Mouse (Mus musculus) midbrain, embryonic 13.5 days (tissue): ENCODE data around the gene Cggbp1. TPM values are rescaled to one million over a fixed set of nuclear protein-coding genes. Genes with fewer than 3 reads are reported as not detected.
"Not testable (repeated sequence)": the region's sequence is repeated elsewhere in the genome, so short reads cannot be mapped to it uniquely, and the experiment has no call there.

Experiments
- ATAC-seq: fragments of 200-750 bp; cut with Nextera tagmentation; 2 replicates; pipeline ENCODE4 v1.8.0; 2017; ENCODE audit warnings: mild to moderate bottlenecking, moderate TSS enrichment, moderate library complexity
- H3K27ac ChIP-seq: fragments of 300-500 bp; sonication (generic); 2 replicates; pipeline ENCODE4 v1.5.1; 2015; ENCODE audit warnings: inconsistent platforms, mild to moderate bottlenecking, moderate library complexity
- H3K27me3 ChIP-seq: fragments of 300-500 bp; sonication (generic); 2 replicates; pipeline ENCODE4 v1.6.1; 2015; ENCODE audit warnings: mild to moderate bottlenecking, inconsistent platforms
- H3K36me3 ChIP-seq: fragments of 300-500 bp; sonication (generic); 2 replicates; pipeline ENCODE4 v1.6.1; 2015; ENCODE audit warnings: mild to moderate bottlenecking, inconsistent platforms
- H3K4me1 ChIP-seq: fragments of 300-500 bp; sonication (generic); replicated peaks from 2 replicates; pipeline ENCODE4 v1.6.1; 2015; ENCODE audit warnings: inconsistent platforms
- H3K4me2 ChIP-seq: fragments of 300-500 bp; sonication (generic); replicated peaks from 2 replicates; pipeline ENCODE4 v1.6.1; 2015; ENCODE audit warnings: moderate library complexity, mild to moderate bottlenecking, inconsistent platforms
- H3K4me3 ChIP-seq: fragments of 300-500 bp; sonication (generic); replicated peaks from 2 replicates; pipeline ENCODE4 v1.5.1; 2015; ENCODE audit warnings: mild to moderate bottlenecking, inconsistent platforms
- H3K9ac ChIP-seq: fragments of 300-500 bp; sonication (generic); replicated peaks from 2 replicates; pipeline ENCODE4 v1.6.1; 2015; ENCODE audit warnings: mild to moderate bottlenecking, inconsistent platforms
- H3K9me3 ChIP-seq: fragments of 300-500 bp; sonication (generic); 2 replicates; pipeline ENCODE4 v1.6.1; 2016; ENCODE audit warnings: mild to moderate bottlenecking, inconsistent platforms
- WGBS: fragments of 180-500 bp; shearing (Covaris S2); methylation state at CpG from one replicate; pipeline ENCODE4 v1.1.7; 2015; 5-methylcytosine and 5-hydroxymethylcytosine counted together
- polyA plus RNA-seq: library from polyadenylated mRNA; unstranded; fragments of >200 nt; fragmentation: Nextera tagmentation; extraction: Ambion mirVana; gene quantifications from 2 replicates; pipeline ENCODE4 v1.2.1, GENCODE M21; 2015

Cggbp1 gene
- polyA plus RNA-seq, 1 experiment from 2014 or later, result 78.9 TPM

DNA sequence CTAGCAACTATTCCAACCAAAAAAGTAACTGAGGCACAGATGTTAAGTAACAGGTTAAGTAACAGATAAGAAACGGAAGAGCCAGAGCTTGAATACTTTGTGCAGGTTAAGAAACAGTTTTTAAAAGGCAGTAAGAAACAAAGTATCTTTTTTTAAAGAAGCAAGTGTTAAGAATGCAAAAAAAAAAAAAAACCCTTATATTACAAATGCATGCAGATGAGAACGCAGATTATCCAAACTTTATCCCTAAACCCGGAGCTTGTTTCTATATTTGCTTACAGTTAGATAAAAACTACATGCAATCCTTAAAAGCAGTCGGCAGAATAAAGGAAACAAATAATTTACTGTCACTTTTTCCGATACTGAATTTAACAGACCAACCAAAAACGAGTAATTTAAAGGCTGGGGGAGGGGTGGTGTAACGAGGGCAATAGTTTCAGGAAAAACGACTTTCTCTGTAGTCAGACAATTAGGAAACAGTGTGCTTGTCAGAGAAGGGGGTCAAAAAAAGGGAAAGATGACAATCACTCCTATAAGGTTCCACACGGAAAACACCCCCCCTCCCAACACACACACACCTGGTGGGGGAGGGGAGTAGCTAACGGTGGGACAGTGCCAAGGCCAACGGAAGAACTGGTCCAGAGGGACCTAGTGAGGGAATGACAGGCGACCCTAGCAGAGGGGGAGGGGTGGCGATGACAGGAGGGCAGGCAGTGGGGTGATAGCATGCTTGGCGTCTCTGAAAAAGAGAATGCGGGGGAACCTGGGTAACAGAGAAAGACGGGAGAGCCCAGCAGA is 1.3 kb upstream of the Cggbp1 start:
- peaks cover 5% of the 10 kb centered on the region for H3K36me3 ChIP-seq
- H3K4me2 ChIP-seq, result peak overlapping the region; percentile 95
- ATAC-seq, result 0 out of 2 replicates have a peak, but pooled peaks have one; percentile 0
- H3K27me3 ChIP-seq, result no peaks in the 10 kb centered on the region
- peak overlapping the region; percentile 97 for H3K27ac ChIP-seq
- no peaks in the 10 kb centered on the region for H3K9me3 ChIP-seq
- WGBS, result 4% methylated on average over 16 of the region's 16 CpGs
- H3K4me3 ChIP-seq, result peak overlapping the region; percentile 98
- H3K4me1 ChIP-seq, result peaks cover 36% of the 10 kb centered on the region
- peak overlapping the region; percentile 85 for H3K9ac ChIP-seq

DNA sequence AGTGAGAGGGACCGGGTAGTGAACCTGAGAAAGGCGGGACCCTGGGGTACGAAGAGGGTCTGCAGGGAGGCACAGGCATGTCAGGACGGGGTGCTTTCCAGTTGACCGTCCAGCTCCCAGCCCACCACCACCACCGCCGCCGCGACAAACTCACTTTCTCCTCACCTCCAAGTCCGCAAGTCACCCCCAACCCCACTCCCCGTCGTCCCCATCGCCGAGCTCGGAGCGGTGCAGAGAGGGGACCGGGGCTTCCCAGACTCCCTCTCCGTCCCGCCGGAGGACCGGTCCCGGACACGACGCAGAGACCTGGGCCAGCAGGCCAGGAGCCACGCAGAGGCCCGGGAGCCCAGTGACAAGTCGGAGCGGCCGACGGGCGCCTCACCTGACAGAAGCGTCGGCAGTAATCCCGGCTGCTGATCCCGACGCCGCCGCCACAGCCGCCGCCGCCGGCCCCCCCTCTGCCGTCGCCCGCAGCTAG is 672 bp upstream of the Cggbp1 start:
- Histone ChIP-seq H3K27me3 (no peaks in the 10 kb centered on the region), H3K4me2 (peak overlapping the region; percentile 95), H3K4me3 (peak overlapping the region; percentile 98), H3K9me3 (no peaks in the 10 kb centered on the region), H3K4me1 (peaks cover 36% of the 10 kb centered on the region), H3K27ac (peak overlapping the region; percentile 97), H3K36me3 (peaks cover 12% of the 10 kb centered on the region), H3K9ac (peak overlapping the region; percentile 85)
- ATAC-seq, result peak; percentile 67
- WGBS, result 0% methylated on average over 41 of the region's 45 CpGs

- Histone ChIP-seq H3K4me3 (peak overlapping the region; percentile 98), H3K4me2 (peak overlapping the region; percentile 73), H3K36me3 (peaks cover 21% of the 10 kb centered on the region), H3K27ac (peak overlapping the region; percentile 97), H3K9ac (peak overlapping the region; percentile 91), H3K9me3 (no peaks in the 10 kb centered on the region), H3K27me3 (no peaks in the 10 kb centered on the region), H3K4me1 (peaks cover 36% of the 10 kb centered on the region)
- under 1% methylated on average over 35 of the region's 53 CpGs for WGBS
- ATAC-seq, result peak; percentile 5
Observed at GRCm38 (mm10) chr16:64852441-64852871, 660 bp downstream of the Cggbp1 start.

DNA sequence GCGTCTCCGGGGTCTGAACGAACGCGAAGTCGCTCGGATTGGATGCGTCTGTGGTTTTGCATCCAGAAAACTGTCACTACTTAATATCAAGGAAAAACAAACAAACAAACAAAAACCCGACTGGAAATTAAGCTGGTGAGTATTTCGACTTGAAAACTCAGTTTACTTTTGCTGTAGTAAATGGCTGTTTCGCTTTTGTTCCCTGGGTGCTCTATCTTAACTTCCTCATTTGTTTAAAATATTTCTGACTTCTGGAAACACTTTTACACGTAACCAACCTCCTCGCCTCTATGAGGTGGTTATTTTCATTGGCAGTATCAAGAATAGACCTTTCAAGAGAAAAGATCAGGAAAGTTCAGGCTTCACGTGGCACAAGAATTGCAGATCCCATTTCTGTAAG is 1.1 kb downstream of the Cggbp1 start:
- peak overlapping the region; percentile 97 for H3K27ac ChIP-seq
- H3K4me1 ChIP-seq, result peaks cover 36% of the 10 kb centered on the region
- H3K4me2 ChIP-seq, result peak overlapping the region; percentile 73
- peak overlapping the region; percentile 91 for H3K9ac ChIP-seq
- H3K36me3 ChIP-seq, result peaks cover 21% of the 10 kb centered on the region
- 9% methylated on average over 14 of the region's 14 CpGs for WGBS
- H3K27me3 ChIP-seq, result no peaks in the 10 kb centered on the region
- H3K4me3 ChIP-seq, result peak overlapping the region; percentile 98
- no peaks in the 10 kb centered on the region for H3K9me3 ChIP-seq
- ATAC-seq, result no peak

DNA sequence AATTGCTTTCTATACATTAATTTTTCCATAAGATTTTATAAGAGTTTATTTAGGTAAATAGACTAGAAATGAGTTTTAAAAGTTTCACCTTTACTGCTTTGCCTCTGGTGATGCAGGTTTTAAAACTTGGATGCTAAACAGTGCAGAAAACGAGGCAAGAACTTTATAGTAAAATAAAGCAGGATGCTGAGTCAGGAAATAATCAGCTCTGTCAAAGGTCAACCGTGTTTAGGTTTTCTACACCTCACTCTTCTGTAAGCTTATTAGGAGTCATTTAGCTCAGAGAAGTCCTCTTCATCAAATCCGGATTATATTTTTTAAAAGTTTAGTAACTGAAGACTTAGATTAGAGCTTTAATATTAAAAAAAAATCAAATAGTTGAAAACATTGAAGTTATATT is 5.2 kb downstream of the Cggbp1 start:
- H3K4me1 ChIP-seq, result peaks cover 23% of the 10 kb centered on the region
- no peak for ATAC-seq
- 93% methylated on average over 3 of the region's 3 CpGs for whole genome bisulfite sequencing
- no peak overlapping the region for H3K4me3 ChIP-seq
- H3K4me2 ChIP-seq, result no peak overlapping the region
- H3K9ac ChIP-seq, result no peak overlapping the region
- H3K27me3 ChIP-seq, result no peaks in the 10 kb centered on the region
- no peaks in the 10 kb centered on the region for H3K9me3 ChIP-seq
- peaks cover 21% of the 10 kb centered on the region for H3K36me3 ChIP-seq
- H3K27ac ChIP-seq, result no peak overlapping the region

DNA sequence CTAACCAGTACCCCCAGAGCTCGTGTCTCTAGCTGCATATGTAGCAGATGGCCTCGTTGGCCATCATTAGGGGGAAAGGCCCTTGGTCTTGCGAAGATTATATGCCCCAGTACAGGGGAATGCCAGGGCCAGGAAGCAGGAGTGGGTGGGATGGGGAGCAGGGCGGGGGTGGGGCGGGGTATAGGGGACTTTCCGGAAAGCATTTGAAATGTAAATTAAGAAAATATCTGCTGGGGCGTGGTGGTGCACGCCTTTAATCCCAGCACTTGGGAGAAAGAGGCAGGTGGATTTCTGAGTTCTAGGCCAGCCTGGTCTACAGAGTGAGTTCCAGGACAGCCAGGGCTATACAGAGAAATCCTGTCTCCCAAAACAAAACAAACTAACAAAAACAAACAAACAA is 14.0 kb downstream of the Cggbp1 start:
- H3K9ac ChIP-seq, H3K27ac ChIP-seq, H3K4me1 ChIP-seq, H3K27me3 ChIP-seq, H3K4me3 ChIP-seq, H3K36me3 ChIP-seq, ATAC-seq, H3K4me2 ChIP-seq, H3K9me3 ChIP-seq: not testable (repeated sequence)
- 87% methylated on average over 8 of the region's 8 CpGs for WGBS

DNA sequence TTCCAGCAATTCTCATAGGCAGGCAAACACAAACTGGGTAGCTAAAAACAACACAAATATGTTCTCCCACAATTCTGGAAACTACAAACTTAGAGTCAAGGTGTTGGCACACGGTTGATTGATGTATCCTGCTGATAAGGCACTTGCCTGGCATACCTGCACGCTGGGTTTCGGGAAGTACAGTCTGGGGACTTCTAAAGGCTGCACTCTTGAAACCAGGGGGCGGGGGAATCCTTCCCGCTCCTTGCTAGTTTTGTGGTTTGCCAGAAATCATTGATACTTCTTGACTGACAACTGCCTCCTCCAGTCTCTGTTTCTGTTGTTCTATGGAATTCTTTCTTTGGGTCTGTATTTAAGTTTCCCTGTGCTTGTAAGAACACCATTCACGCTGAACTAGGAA is 16.8 kb downstream of the Cggbp1 start:
- no peak for ATAC-seq
- Histone ChIP-seq H3K4me1 (no peaks in the 10 kb centered on the region; the same call in none of the 2 replicates), H3K9ac (no peak overlapping the region), H3K27ac (no peak overlapping the region), H3K4me3 (no peak overlapping the region), H3K36me3 (no peaks in the 10 kb centered on the region), H3K4me2 (no peak overlapping the region), H3K27me3 (no peaks in the 10 kb centered on the region), H3K9me3 (no peaks in the 10 kb centered on the region)
- WGBS, result 72% methylated on average over 6 of the region's 6 CpGs

DNA sequence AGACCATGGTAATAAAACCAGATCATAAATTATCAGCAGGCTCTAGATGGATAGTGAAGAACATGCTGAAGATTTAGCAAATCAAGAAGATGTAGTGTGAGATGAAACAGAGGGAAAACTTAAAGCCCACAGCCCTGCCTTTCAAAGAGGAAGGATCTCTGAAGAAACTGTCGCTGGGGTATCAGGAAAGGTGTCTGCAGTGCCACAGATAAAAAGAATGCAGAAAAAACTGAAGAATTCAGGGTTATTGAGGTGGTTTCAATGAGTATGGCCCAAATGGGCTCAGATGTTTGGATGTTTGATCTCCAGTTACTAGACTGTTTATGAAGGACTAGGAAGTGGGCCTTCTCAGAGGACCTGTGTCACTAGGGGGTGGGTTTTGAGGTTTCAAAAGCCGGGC is 17.8 kb downstream of the Cggbp1 start:
- H3K4me2 ChIP-seq, result no peak overlapping the region
- no peak overlapping the region for H3K27ac ChIP-seq
- no peaks in the 10 kb centered on the region for H3K27me3 ChIP-seq
- H3K36me3 ChIP-seq, result no peaks in the 10 kb centered on the region
- no peaks in the 10 kb centered on the region for H3K9me3 ChIP-seq
- no peak overlapping the region for H3K4me3 ChIP-seq
- WGBS, result 87% methylated on average over 2 of the region's 2 CpGs
- no peak overlapping the region for H3K9ac ChIP-seq
- peaks cover 2% of the 10 kb centered on the region for H3K4me1 ChIP-seq
- no peak for ATAC-seq

DNA sequence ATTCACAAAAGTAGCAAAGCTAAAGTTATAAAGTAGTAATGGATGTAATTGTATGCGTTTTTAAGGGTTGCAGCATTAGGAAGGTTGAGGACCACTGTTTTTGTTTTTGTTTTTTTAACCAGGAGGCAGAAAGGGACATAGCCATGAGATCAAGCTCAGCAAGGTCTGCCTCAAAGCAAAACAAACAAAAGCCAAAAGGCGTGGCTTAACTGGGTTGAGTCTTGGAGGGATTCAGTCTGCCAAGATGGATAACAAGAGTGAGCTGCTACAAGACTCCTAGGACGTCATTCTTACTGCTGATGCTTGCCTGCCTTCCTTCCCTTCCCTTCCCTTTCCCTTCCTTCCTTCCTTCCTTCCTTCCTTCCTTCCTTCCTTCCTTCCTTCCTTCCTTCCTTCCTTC is 20.5 kb downstream of the Cggbp1 start:
- Histone ChIP-seq H3K9me3 (no peaks in the 10 kb centered on the region), H3K4me3 (no peak overlapping the region), H3K9ac (no peak overlapping the region), H3K27me3 (no peaks in the 10 kb centered on the region), H3K36me3 (no peaks in the 10 kb centered on the region), H3K4me1 (peaks cover 2% of the 10 kb centered on the region), H3K27ac (no peak overlapping the region), H3K4me2 (no peak overlapping the region)
- no peak for ATAC-seq
- 25% methylated on average over 3 of the region's 3 CpGs for WGBS

DNA sequence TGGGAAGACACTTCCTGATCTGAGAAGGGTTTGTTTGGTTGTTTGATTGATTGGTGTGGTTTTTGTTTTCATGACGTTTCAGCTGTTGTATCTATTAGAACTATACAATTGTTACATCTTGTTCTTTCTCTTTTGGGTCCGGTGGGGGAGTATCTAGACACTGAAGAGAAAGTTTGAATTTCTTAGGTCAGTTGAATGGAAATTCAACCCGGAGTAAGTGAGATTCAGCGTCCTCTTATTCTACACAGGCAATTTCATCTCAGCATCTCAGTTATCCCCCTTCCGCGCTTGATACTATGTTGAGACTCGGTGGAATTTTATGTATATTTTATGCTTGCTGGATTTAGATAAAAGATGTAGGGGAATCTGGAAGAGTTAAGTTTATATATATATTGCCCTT is 21.0 kb downstream of the Cggbp1 start:
- H3K4me2 ChIP-seq, result peak overlapping the region; percentile 49
- no peak overlapping the region for H3K9ac ChIP-seq
- no peaks in the 10 kb centered on the region for H3K9me3 ChIP-seq
- peak overlapping the region; percentile 20; the same call in 1 of the 2 replicates for H3K4me3 ChIP-seq
- WGBS, result 13% methylated on average over 7 of the region's 7 CpGs
- ATAC-seq, result no peak
- H3K4me1 ChIP-seq, result peaks cover 2% of the 10 kb centered on the region
- H3K27me3 ChIP-seq, result no peaks in the 10 kb centered on the region
- no peak overlapping the region for H3K27ac ChIP-seq
- H3K36me3 ChIP-seq, result no peaks in the 10 kb centered on the region

GRCm38 (mm10) chr16:64873416-64874305 is 21.9 kb downstream of the Cggbp1 start:
- ATAC-seq, result peak; percentile 95

DNA sequence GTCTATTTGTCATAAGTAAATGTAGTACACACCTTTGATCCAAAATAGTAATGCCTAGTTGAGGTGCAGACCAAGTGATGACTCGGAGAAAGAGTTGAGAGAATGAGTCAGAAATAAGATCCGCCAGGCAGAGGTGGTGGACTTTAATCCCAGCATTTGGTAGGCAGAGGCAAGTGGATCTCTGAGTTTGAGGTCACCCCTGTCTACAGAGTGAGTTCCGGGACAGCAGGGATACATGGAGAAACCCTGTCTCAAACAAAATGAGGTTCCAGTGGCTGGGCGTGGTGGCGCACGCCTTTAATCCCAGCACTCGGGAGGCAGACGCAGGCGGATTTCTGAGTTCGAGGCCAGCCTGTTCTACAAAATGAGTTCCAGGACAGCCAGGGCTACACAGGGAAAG is 23.6 kb downstream of the Cggbp1 start:
- H3K4me1 ChIP-seq, result peaks cover 2% of the 10 kb centered on the region
- no peak overlapping the region for H3K27ac ChIP-seq
- no peak overlapping the region for H3K9ac ChIP-seq
- ATAC-seq, result no peak
- H3K27me3 ChIP-seq, result no peaks in the 10 kb centered on the region
- WGBS, result 96% methylated on average over 10 of the region's 10 CpGs
- no peak overlapping the region for H3K4me3 ChIP-seq
- H3K4me2 ChIP-seq, result no peak overlapping the region
- H3K36me3 ChIP-seq, result no peaks in the 10 kb centered on the region
- no peaks in the 10 kb centered on the region for H3K9me3 ChIP-seq

More at GRCm38 (mm10) chr16:64873416-64874305, 21.9 kb downstream of the Cggbp1 start:
- H3K36me3 ChIP-seq, result no peaks in the 10 kb centered on the region
- peak overlapping the region; percentile 79 for H3K4me2 ChIP-seq
- no peaks in the 10 kb centered on the region for H3K27me3 ChIP-seq
- WGBS, result 4% methylated on average over 29 of the region's 29 CpGs
- H3K4me1 ChIP-seq, result peaks cover 2% of the 10 kb centered on the region
- H3K9me3 ChIP-seq, result no peaks in the 10 kb centered on the region
- peak overlapping the region; percentile 63 for H3K9ac ChIP-seq
- H3K27ac ChIP-seq, result peak overlapping the region; percentile 7; the same call in 1 of the 2 replicates
- H3K4me3 ChIP-seq, result peak overlapping the region; percentile 57
